Mouse (Mus musculus): ENCODE data around the gene Elavl3.

GRCm38 (mm10) chr9:21969304-21969703 lies 82.5 kb downstream of the Elavl3 start:
- TF ChIP-seq MYC (IDR thresholded peaks at IDR 0.05; ENCODE audit: low read depth, low read length) (no peak), UBTF (IDR thresholded peaks at IDR 0.05; ENCODE audit: borderline replicate concordance, insufficient read depth, low read depth, low read length) (no peak), POLR2AphosphoS2 (IDR thresholded peaks at IDR 0.05; ENCODE audit: low read length) (no peak), BHLHE40 (IDR thresholded peaks at IDR 0.05; ENCODE audit: borderline replicate concordance, low read depth, low read length) (no peak), ZKSCAN1 (IDR thresholded peaks at IDR 0.05; ENCODE audit: low read depth, low read length) (no peak), CHD2 (IDR thresholded peaks at IDR 0.05; ENCODE audit: low read length) (no peak), CTCF (IDR thresholded peaks at IDR 0.05 in 2 of 3, conservative IDR thresholded peaks at IDR 0.05 in 1 of 3; ENCODE audit: control insufficient read depth in 1 of 3, insufficient read depth in 1 of 3, low read depth in 2 of 3, low read length in 3 of 3, poor library complexity in 1 of 3, severe bottlenecking in 1 of 3) (no peak), USF1 (IDR thresholded peaks at IDR 0.05; ENCODE audit: low read depth, low read length) (no peak), EP300 (IDR thresholded peaks at IDR 0.05; ENCODE audit: low read depth in 1 of 2, low read length in 2 of 2) (no peak), GATA1 (IDR thresholded peaks at IDR 0.05; ENCODE audit: low read depth, low read length) (no peak)

Measured in MEL (cell line).